Mouse (Mus musculus) hindbrain, embryonic 10.5 days (tissue): Measurements from ENCODE around the gene Soat1. TPM values are rescaled to one million over a fixed set of nuclear protein-coding genes. Genes with fewer than 3 reads are reported as not detected.
A peak's percentile ranks its signal among the peaks of the same experiment; 100 is the strongest.

Experiments
- DNase-seq: peaks from one replicate; pipeline ENCODE4 v3.0.0-alpha.2; 2017; ENCODE audit warnings: low spot score
- H3K27ac ChIP-seq: fragments of 300-500 bp; sonication (generic); 2 replicates; pipeline ENCODE4 v1.5.1; 2016; ENCODE audit warnings: mild to moderate bottlenecking, moderate library complexity
- H3K27me3 ChIP-seq: fragments of 300-500 bp; sonication (generic); 2 replicates; pipeline ENCODE4 v1.6.1; 2016; ENCODE audit warnings: mild to moderate bottlenecking; ENCODE audit not compliant: poor library complexity, insufficient read depth, severe bottlenecking
- H3K36me3 ChIP-seq: fragments of 300-500 bp; sonication (generic); 2 replicates; pipeline ENCODE4 v1.6.1; 2016; ENCODE audit warnings: mild to moderate bottlenecking, moderate library complexity
- H3K4me1 ChIP-seq: fragments of 300-500 bp; sonication (generic); replicated peaks from 2 replicates; pipeline ENCODE4 v1.6.1; 2016; ENCODE audit warnings: mild to moderate bottlenecking
- H3K4me3 ChIP-seq: fragments of 300-500 bp; sonication (generic); 2 replicates; pipeline ENCODE4 v1.5.1; 2016; ENCODE audit warnings: mild to moderate bottlenecking, moderate library complexity
- H3K9me3 ChIP-seq: fragments of 300-500 bp; sonication (generic); 2 replicates; pipeline ENCODE4 v1.6.1; 2016; ENCODE audit warnings: mild to moderate bottlenecking, moderate library complexity
- WGBS: fragments of 180-500 bp; shearing (Covaris S2); methylation state at CpG from one replicate; pipeline ENCODE4 v1.1.7; 2016; 5-methylcytosine and 5-hydroxymethylcytosine counted together
- polyA plus RNA-seq: library from polyadenylated mRNA; unstranded; fragments of >200 nt; fragmentation: Nextera tagmentation; extraction: Ambion mirVana; gene quantifications from 2 replicates; pipeline ENCODE4 v1.2.1, GENCODE M21; 2016

The Soat1 gene
- polyA plus RNA-seq, 1 experiment from 2014 or later, result 22.2 TPM

- Histone ChIP-seq H3K4me3 (no peak overlapping the region), H3K4me1 (no peaks in the 10 kb centered on the region), H3K27ac (no peak overlapping the region), H3K36me3 (peaks cover 88% of the 10 kb centered on the region), H3K27me3 (no peaks in the 10 kb centered on the region), H3K9me3 (no peaks in the 10 kb centered on the region)
- DNase-seq, result no peak
- 93% methylated on average over 5 of the region's 5 CpGs for WGBS
Observed at GRCm38 (mm10) chr1:156437726-156438125, 36.4 kb downstream of the Soat1 start.

GRCm38 (mm10) chr1:156437016-156437708 lies 37.0 kb downstream of the Soat1 start:
- 95% methylated on average over 8 of the region's 8 CpGs for WGBS
- peaks cover 92% of the 10 kb centered on the region for H3K36me3 ChIP-seq
- no peak for DNase-seq

GRCm38 (mm10) chr1:156433497-156433896 lies 40.6 kb downstream of the Soat1 start:
- H3K4me1 ChIP-seq, result no peaks in the 10 kb centered on the region
- no peak for DNase-seq
- peaks cover 91% of the 10 kb centered on the region for H3K36me3 ChIP-seq
- WGBS, result 97% methylated on average over 3 of the region's 3 CpGs
- H3K27me3 ChIP-seq, result no peaks in the 10 kb centered on the region
- no peak overlapping the region for H3K27ac ChIP-seq
- H3K4me3 ChIP-seq, result no peak overlapping the region
- H3K9me3 ChIP-seq, result no peaks in the 10 kb centered on the region

More at GRCm38 (mm10) chr1:156437016-156437708, 37.0 kb downstream of the Soat1 start:
- no peak overlapping the region for H3K27ac ChIP-seq
- H3K4me3 ChIP-seq, result no peak overlapping the region
- no peaks in the 10 kb centered on the region for H3K4me1 ChIP-seq
- no peaks in the 10 kb centered on the region for H3K27me3 ChIP-seq
- no peaks in the 10 kb centered on the region for H3K9me3 ChIP-seq

- H3K4me1 ChIP-seq, result no peaks in the 10 kb centered on the region
- H3K4me3 ChIP-seq, result no peak overlapping the region
- H3K9me3 ChIP-seq, result no peaks in the 10 kb centered on the region
- 86% methylated on average over 10 of the region's 10 CpGs for WGBS
- DNase-seq, result no peak
- no peak overlapping the region for H3K27ac ChIP-seq
- peaks cover 81% of the 10 kb centered on the region for H3K36me3 ChIP-seq
- no peaks in the 10 kb centered on the region for H3K27me3 ChIP-seq
Observed at GRCm38 (mm10) chr1:156432498-156432897, 41.6 kb downstream of the Soat1 start.

- Histone ChIP-seq H3K4me3 (no peak overlapping the region), H3K4me1 (no peaks in the 10 kb centered on the region), H3K27ac (no peak overlapping the region), H3K9me3 (no peaks in the 10 kb centered on the region), H3K36me3 (peaks cover 59% of the 10 kb centered on the region), H3K27me3 (no peaks in the 10 kb centered on the region)
- DNase-seq, result no peak
- 94% methylated on average over 6 of the region's 6 CpGs for WGBS
Observed at GRCm38 (mm10) chr1:156428434-156428833, 45.7 kb downstream of the Soat1 start.

- no peak for DNase-seq
- no peaks in the 10 kb centered on the region for H3K9me3 ChIP-seq
- H3K4me1 ChIP-seq, result peaks cover 6% of the 10 kb centered on the region; the same call in 1 of the 2 replicates
- H3K27me3 ChIP-seq, result no peaks in the 10 kb centered on the region
- H3K27ac ChIP-seq, result no peak overlapping the region
- WGBS, result 92% methylated on average over 4 of the region's 4 CpGs
- no peak overlapping the region for H3K4me3 ChIP-seq
- peaks cover 33% of the 10 kb centered on the region for H3K36me3 ChIP-seq
Observed at GRCm38 (mm10) chr1:156425746-156426145, 48.4 kb downstream of the Soat1 start.

GRCm38 (mm10) chr1:156424054-156424453 lies 50.1 kb downstream of the Soat1 start:
- Histone ChIP-seq H3K9me3 (no peaks in the 10 kb centered on the region), H3K27me3 (no peaks in the 10 kb centered on the region), H3K4me1 (peaks cover 10% of the 10 kb centered on the region; the same call in 1 of the 2 replicates), H3K27ac (no peak overlapping the region), H3K4me3 (no peak overlapping the region), H3K36me3 (peaks cover 19% of the 10 kb centered on the region)
- WGBS, result 91% methylated on average over 3 of the region's 3 CpGs
- DNase-seq, result no peak

- Histone ChIP-seq H3K27me3 (no peaks in the 10 kb centered on the region), H3K4me1 (peaks cover 10% of the 10 kb centered on the region; the same call in 1 of the 2 replicates)
- WGBS, result 89% methylated on average over 6 of the region's 6 CpGs
Observed at GRCm38 (mm10) chr1:156423493-156423892, 50.6 kb downstream of the Soat1 start.

GRCm38 (mm10) chr1:156422856-156423255 lies 51.3 kb downstream of the Soat1 start:
- no peak for DNase-seq
- Histone ChIP-seq H3K27me3 (no peaks in the 10 kb centered on the region), H3K4me1 (peaks cover 10% of the 10 kb centered on the region; the same call in 1 of the 2 replicates), H3K9me3 (no peaks in the 10 kb centered on the region), H3K4me3 (no peak overlapping the region), H3K27ac (no peak overlapping the region), H3K36me3 (peaks cover 13% of the 10 kb centered on the region; the same call in 1 of the 2 replicates)
- 74% methylated on average over 6 of the region's 6 CpGs for WGBS

More at GRCm38 (mm10) chr1:156423493-156423892, 50.6 kb downstream of the Soat1 start:
- Histone ChIP-seq H3K36me3 (peaks cover 13% of the 10 kb centered on the region), H3K9me3 (no peaks in the 10 kb centered on the region), H3K27ac (no peak overlapping the region), H3K4me3 (no peak overlapping the region)
- DNase-seq, result no peak

GRCm38 (mm10) chr1:156420671-156421297 lies 53.3 kb downstream of the Soat1 start, which contains the start of gene Axdnd1:
Gene Axdnd1, minus strand, starts transcription at chr1:156421159.
- WGBS, result under 1% methylated on average over 44 of the region's 44 CpGs
- Histone ChIP-seq H3K36me3 (peaks cover 4% of the 10 kb centered on the region; the same call in 1 of the 2 replicates), H3K4me3 (peak within 1 kb of the TSS; percentile 64), H3K27me3 (no peaks in the 10 kb centered on the region), H3K9me3 (no peaks in the 10 kb centered on the region), H3K27ac (peak within 1 kb of the TSS; percentile 82), H3K4me1 (peaks cover 10% of the 10 kb centered on the region; the same call in 1 of the 2 replicates)
- peak; percentile 88 for DNase-seq

GRCm38 (mm10) chr1:156418170-156418569 lies 56.0 kb downstream of the Soat1 start:
- Histone ChIP-seq H3K36me3 (no peaks in the 10 kb centered on the region), H3K9me3 (no peaks in the 10 kb centered on the region), H3K4me1 (peaks cover 10% of the 10 kb centered on the region; the same call in 1 of the 2 replicates), H3K4me3 (no peak overlapping the region), H3K27ac (no peak overlapping the region), H3K27me3 (no peaks in the 10 kb centered on the region)
- 66% methylated on average over 4 of the region's 4 CpGs for WGBS
- DNase-seq, result no peak

- Histone ChIP-seq H3K36me3 (no peaks in the 10 kb centered on the region), H3K4me1 (no peaks in the 10 kb centered on the region), H3K9me3 (no peaks in the 10 kb centered on the region), H3K27me3 (no peaks in the 10 kb centered on the region), H3K27ac (no peak overlapping the region), H3K4me3 (no peak overlapping the region)
- 70% methylated on average over 4 of the region's 4 CpGs for WGBS
- no peak for DNase-seq
Observed at GRCm38 (mm10) chr1:156408521-156408920, 65.6 kb downstream of the Soat1 start.

- Histone ChIP-seq H3K36me3 (no peaks in the 10 kb centered on the region), H3K4me3 (no peak overlapping the region), H3K27ac (no peak overlapping the region), H3K4me1 (no peaks in the 10 kb centered on the region), H3K27me3 (no peaks in the 10 kb centered on the region), H3K9me3 (no peaks in the 10 kb centered on the region)
- WGBS, result 75% methylated on average over 3 of the region's 3 CpGs
- DNase-seq, result no peak
Observed at GRCm38 (mm10) chr1:156408004-156408403, 66.1 kb downstream of the Soat1 start.
